Mouse (Mus musculus) forebrain, embryonic 12.5 days (tissue): ENCODE results near the gene Gm10715. TPM values are rescaled to one million over a fixed set of nuclear protein-coding genes. Genes with fewer than 3 reads are reported as not detected.
A peak's percentile ranks its signal among the peaks of the same experiment; 100 is the strongest.
"Not testable (repeated sequence)": the region's sequence is repeated elsewhere in the genome, so short reads cannot be mapped to it uniquely, and the experiment has no call there.

Source experiments
- ATAC-seq: fragments of 200-750 bp; cut with Nextera tagmentation; 2 replicates; pipeline ENCODE4 v1.8.0; 2017; ENCODE audit warnings: moderate TSS enrichment; ENCODE audit not compliant: low FRiP score
- H3K27ac ChIP-seq: fragments of 300-500 bp; sonication (generic); 2 replicates; pipeline ENCODE4 v1.5.1; 2016; ENCODE audit warnings: mild to moderate bottlenecking
- H3K27me3 ChIP-seq: fragments of 300-500 bp; sonication (generic); 2 replicates; pipeline ENCODE4 v1.6.1; 2016; ENCODE audit warnings: mild to moderate bottlenecking
- H3K36me3 ChIP-seq: fragments of 300-500 bp; sonication (generic); replicated peaks from 2 replicates; pipeline ENCODE4 v1.6.1; 2016; ENCODE audit warnings: mild to moderate bottlenecking
- H3K4me1 ChIP-seq: fragments of 300-500 bp; sonication (generic); 2 replicates; pipeline ENCODE4 v1.6.1; 2016
- H3K4me2 ChIP-seq: fragments of 300-500 bp; sonication (generic); 2 replicates; pipeline ENCODE4 v1.6.1; 2016; ENCODE audit warnings: mild to moderate bottlenecking, moderate library complexity
- H3K4me3 ChIP-seq: fragments of 300-500 bp; sonication (generic); replicated peaks from 2 replicates; pipeline ENCODE4 v1.5.1; 2016; ENCODE audit warnings: mild to moderate bottlenecking
- H3K9ac ChIP-seq: fragments of 300-500 bp; sonication (generic); 2 replicates; pipeline ENCODE4 v1.6.1; 2016; ENCODE audit warnings: mild to moderate bottlenecking
- H3K9me3 ChIP-seq: fragments of 300-500 bp; sonication (generic); 2 replicates; pipeline ENCODE4 v1.6.1; 2016
- WGBS: fragments of 180-500 bp; shearing (Covaris S2); methylation state at CpG from one replicate; pipeline ENCODE4 v1.1.7; 2016; 5-methylcytosine and 5-hydroxymethylcytosine counted together
- polyA plus RNA-seq: library from polyadenylated mRNA; unstranded; fragments of >200 nt; fragmentation: Nextera tagmentation; extraction: Ambion mirVana; gene quantifications from 2 replicates; pipeline ENCODE4 v1.2.1, GENCODE M21; 2016

Gm10715 gene
- polyA plus RNA-seq, 1 experiment from 2014 or later: not detected

GRCm38 (mm10) chr9:3015896-3016295 is 20.8 kb upstream of the Gm10715 start:
- H3K9me3 ChIP-seq, H3K36me3 ChIP-seq, H3K4me2 ChIP-seq, H3K4me3 ChIP-seq, H3K4me1 ChIP-seq, H3K27ac ChIP-seq, ATAC-seq, H3K9ac ChIP-seq, H3K27me3 ChIP-seq: not testable (repeated sequence)
- 74% methylated on average over 6 of the region's 6 CpGs for WGBS

GRCm38 (mm10) chr9:3017108-3017507 is 19.6 kb upstream of the Gm10715 start, which contains the start of gene Gm10719:
TSS of gene Gm10719 (plus strand) at chr9:3017408.
- WGBS: 56% methylated on average over 1 of the region's 9 CpGs

GRCm38 (mm10) chr9:3018944-3019343 is 17.7 kb upstream of the Gm10715 start:
- WGBS: 58% methylated on average over 9 of the region's 9 CpGs
- not testable (repeated sequence) for H3K4me2 ChIP-seq, H3K4me1 ChIP-seq, ATAC-seq, H3K9ac ChIP-seq, H3K36me3 ChIP-seq, H3K27ac ChIP-seq, H3K9me3 ChIP-seq, H3K4me3 ChIP-seq, H3K27me3 ChIP-seq

More at GRCm38 (mm10) chr9:3017108-3017507, 19.6 kb upstream of the Gm10715 start, which contains the start of gene Gm10719:
- not testable (repeated sequence) for H3K4me2 ChIP-seq, H3K9me3 ChIP-seq, ATAC-seq, H3K9ac ChIP-seq, H3K4me3 ChIP-seq, H3K27ac ChIP-seq, H3K4me1 ChIP-seq, H3K27me3 ChIP-seq, H3K36me3 ChIP-seq

- not testable (repeated sequence) for H3K4me1 ChIP-seq, H3K9ac ChIP-seq, H3K4me2 ChIP-seq, H3K4me3 ChIP-seq, H3K27ac ChIP-seq, H3K27me3 ChIP-seq, H3K9me3 ChIP-seq, H3K36me3 ChIP-seq
- ATAC-seq: peak; percentile 64
- 74% methylated on average over 16 of the region's 19 CpGs for WGBS
These were observed 16.6 kb upstream of the Gm10715 start for GRCm38 (mm10) chr9:3019835-3020727.

- not testable (repeated sequence) for ATAC-seq, H3K4me3 ChIP-seq, H3K4me1 ChIP-seq, H3K9me3 ChIP-seq, H3K27me3 ChIP-seq, H3K4me2 ChIP-seq, H3K36me3 ChIP-seq, H3K27ac ChIP-seq, H3K9ac ChIP-seq
- 73% methylated on average over 11 of the region's 13 CpGs for WGBS
These were observed 14.2 kb upstream of the Gm10715 start for GRCm38 (mm10) chr9:3022316-3023008.

GRCm38 (mm10) chr9:3023312-3023984 is 13.2 kb upstream of the Gm10715 start, which contains the start of gene Gm10718:
TSS of gene Gm10718 (plus strand) at chr9:3023547.
- H3K4me2 ChIP-seq, H3K27me3 ChIP-seq, H3K36me3 ChIP-seq, H3K27ac ChIP-seq, H3K9me3 ChIP-seq, H3K4me3 ChIP-seq, ATAC-seq, H3K4me1 ChIP-seq, H3K9ac ChIP-seq: not testable (repeated sequence)
- 74% methylated on average over 12 of the region's 13 CpGs for WGBS

- not testable (repeated sequence) for H3K27ac ChIP-seq, H3K9me3 ChIP-seq, ATAC-seq, H3K9ac ChIP-seq, H3K27me3 ChIP-seq, H3K4me1 ChIP-seq, H3K4me2 ChIP-seq, H3K36me3 ChIP-seq, H3K4me3 ChIP-seq
- WGBS: 77% methylated on average over 16 of the region's 16 CpGs
These were observed 12.6 kb upstream of the Gm10715 start for GRCm38 (mm10) chr9:3023985-3024648.

- not testable (repeated sequence) for H3K27ac ChIP-seq, H3K4me1 ChIP-seq, H3K4me2 ChIP-seq, H3K4me3 ChIP-seq, H3K36me3 ChIP-seq, ATAC-seq, H3K27me3 ChIP-seq, H3K9ac ChIP-seq, H3K9me3 ChIP-seq
- 73% methylated on average over 12 of the region's 12 CpGs for WGBS
These were observed 11.7 kb upstream of the Gm10715 start, which contains the start of gene Gm10717 for GRCm38 (mm10) chr9:3024912-3025467. TSS of gene Gm10717 (plus strand) at chr9:3025417.

GRCm38 (mm10) chr9:3025653-3026052 is 11.0 kb upstream of the Gm10715 start:
- WGBS: 70% methylated on average over 5 of the region's 6 CpGs
- not testable (repeated sequence) for H3K27ac ChIP-seq, H3K9ac ChIP-seq, H3K4me1 ChIP-seq, H3K4me3 ChIP-seq, ATAC-seq, H3K4me2 ChIP-seq, H3K27me3 ChIP-seq, H3K9me3 ChIP-seq, H3K36me3 ChIP-seq

GRCm38 (mm10) chr9:3026136-3026535 is 10.5 kb upstream of the Gm10715 start:
- WGBS: 73% methylated on average over 5 of the region's 5 CpGs
- H3K9ac ChIP-seq, H3K27me3 ChIP-seq, ATAC-seq, H3K4me1 ChIP-seq, H3K9me3 ChIP-seq, H3K27ac ChIP-seq, H3K4me3 ChIP-seq, H3K36me3 ChIP-seq, H3K4me2 ChIP-seq: not testable (repeated sequence)

GRCm38 (mm10) chr9:3026741-3027140 is 9.9 kb upstream of the Gm10715 start:
- 69% methylated on average over 9 of the region's 9 CpGs for WGBS
- ATAC-seq, H3K4me1 ChIP-seq: not testable (repeated sequence)

GRCm38 (mm10) chr9:3027200-3027599 is 9.5 kb upstream of the Gm10715 start:
- H3K4me2 ChIP-seq, ATAC-seq, H3K36me3 ChIP-seq, H3K27me3 ChIP-seq, H3K9ac ChIP-seq, H3K9me3 ChIP-seq, H3K4me1 ChIP-seq, H3K4me3 ChIP-seq, H3K27ac ChIP-seq: not testable (repeated sequence)
- 69% methylated on average over 9 of the region's 9 CpGs for WGBS

More at GRCm38 (mm10) chr9:3026741-3027140, 9.9 kb upstream of the Gm10715 start:
- not testable (repeated sequence) for H3K4me3 ChIP-seq, H3K4me2 ChIP-seq, H3K27ac ChIP-seq, H3K9ac ChIP-seq, H3K27me3 ChIP-seq, H3K36me3 ChIP-seq, H3K9me3 ChIP-seq
